Mouse (Mus musculus) urinary bladder, adult 2 months (tissue): ENCODE data around the gene Chd9. TPM values are rescaled to one million over a fixed set of nuclear protein-coding genes. Genes with fewer than 3 reads are reported as not detected.

Experiments
- DNase-seq: peaks from one replicate; pipeline ENCODE4 v3.0.0; 2022; ENCODE audit warnings: low spot score
- polyA plus RNA-seq: library from polyadenylated mRNA; depleted of rRNA; stranded (reverse); fragments of >200 nt; gene quantifications from 2 replicates; pipeline ENCODE4 v1.2.3, GENCODE M21; 2012

The Chd9 gene
- polyA plus RNA-seq, 1 experiment = 125 TPM

- no peak for DNase-seq
These were observed 11.9 kb downstream of the Chd9 start for GRCm38 (mm10) chr8:90839725-90840714.

GRCm38 (mm10) chr8:90841321-90841720 is 13.2 kb downstream of the Chd9 start:
- DNase-seq = no peak

GRCm38 (mm10) chr8:90843127-90843526 is 15.0 kb downstream of the Chd9 start:
- DNase-seq = no peak

GRCm38 (mm10) chr8:90844179-90844967 is 16.2 kb downstream of the Chd9 start:
- DNase-seq = no peak

GRCm38 (mm10) chr8:90847980-90848379 is 19.8 kb downstream of the Chd9 start:
- DNase-seq = no peak

GRCm38 (mm10) chr8:90849462-90850050 is 21.4 kb downstream of the Chd9 start:
- no peak for DNase-seq

- DNase-seq = no peak
These were observed 23.4 kb downstream of the Chd9 start for GRCm38 (mm10) chr8:90851544-90851943.

- DNase-seq = no peak
These were observed 26.0 kb downstream of the Chd9 start for GRCm38 (mm10) chr8:90853971-90854670.

GRCm38 (mm10) chr8:90854671-90855161 is 26.6 kb downstream of the Chd9 start:
- no peak for DNase-seq

- DNase-seq = no peak
These were observed 28.0 kb downstream of the Chd9 start for GRCm38 (mm10) chr8:90856171-90856570.

- no peak for DNase-seq
These were observed 28.8 kb downstream of the Chd9 start for GRCm38 (mm10) chr8:90856952-90857351.

- no peak for DNase-seq
These were observed 29.9 kb downstream of the Chd9 start for GRCm38 (mm10) chr8:90858071-90858470.

- no peak for DNase-seq
These were observed 33.3 kb downstream of the Chd9 start for GRCm38 (mm10) chr8:90861266-90861944.

- DNase-seq = no peak
These were observed 33.9 kb downstream of the Chd9 start for GRCm38 (mm10) chr8:90862038-90862437.

- no peak for DNase-seq
These were observed 38.9 kb downstream of the Chd9 start for GRCm38 (mm10) chr8:90867061-90867460.

- no peak for DNase-seq
These were observed 39.8 kb downstream of the Chd9 start for GRCm38 (mm10) chr8:90867911-90868310.

GRCm38 (mm10) chr8:90868334-90868733 is 40.2 kb downstream of the Chd9 start:
- no peak for DNase-seq

- peak; percentile 58 for DNase-seq
These were observed 41.1 kb downstream of the Chd9 start for GRCm38 (mm10) chr8:90869071-90869919.

- DNase-seq = no peak
These were observed 42.0 kb downstream of the Chd9 start for GRCm38 (mm10) chr8:90869920-90870777.
